Mouse (Mus musculus): ENCODE measurements at regions not wholly inside any gene's neighbourhood (a gene's known extent, or its start where the extent isn't known, plus 50 kb on each side); places are given as distances from the start of the nearest gene placed in this dataset.

DNA sequence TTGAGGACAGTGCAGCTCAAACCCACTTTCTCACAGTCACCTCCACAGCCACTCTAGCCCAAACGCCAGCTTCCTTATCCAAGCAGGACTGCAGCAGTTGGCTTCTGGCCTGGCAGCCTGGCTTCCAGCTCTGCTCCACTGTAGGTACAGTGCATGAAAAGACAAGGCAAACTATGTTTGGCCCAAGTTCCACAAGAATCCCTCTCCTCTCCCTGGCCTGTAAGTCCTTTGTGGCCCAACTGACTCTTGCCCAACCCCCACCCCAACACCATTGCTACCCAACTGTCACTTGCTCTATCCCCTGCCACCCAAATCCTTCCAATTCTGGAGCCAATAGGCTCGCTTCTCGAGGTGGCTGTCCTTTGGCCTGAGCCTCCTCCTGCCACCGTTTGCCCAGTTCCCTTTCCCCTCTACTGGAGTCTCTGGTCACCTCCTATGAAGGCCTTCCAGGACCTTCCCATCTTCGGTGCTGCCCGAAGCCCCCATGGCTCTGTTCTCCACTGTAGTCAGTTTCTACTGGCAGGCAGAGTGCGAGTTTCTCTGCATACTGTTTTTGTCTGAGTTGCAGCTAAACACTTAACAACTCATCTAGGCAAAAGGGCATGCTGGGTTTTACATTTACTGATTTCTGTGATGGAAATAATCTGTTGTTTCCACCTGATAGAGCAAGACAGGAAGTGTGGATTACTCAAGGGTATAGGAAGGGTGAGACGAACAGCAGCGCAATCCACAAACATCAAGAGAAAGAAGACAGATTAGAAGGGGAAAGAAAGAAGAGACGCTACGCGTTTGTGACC is 84.4 kb upstream of the Ptpn1 start:
- TF ChIP-seq POLR2A (IDR thresholded peaks at IDR 0.05; ENCODE audit: extremely low read depth, insufficient read depth, low read length) (no peak), CTCF (IDR thresholded peaks at IDR 0.05; ENCODE audit: extremely low read depth, insufficient read depth, low read length) (no peak)
